23 mouse cellular contexts compared by ENCODE assay signal in genomic region chr2:71891536-71891935, GRCm38 (mm10).
"Had no signal": no experiment of that assay in that cellular context is flagged by ENCODE, and none has a peak within 500 bp of the region (broad histone marks: within the 10 kb centered on the region; RNA-seq: fewer than 3 reads in every experiment).

No protein-coding gene starts in this region.

- H3K9me3 ChIP-seq: heart, embryonic 13.5 days; heart, embryonic 15.5 days; hindbrain, embryonic 13.5 days; hindbrain, embryonic 15.5 days; kidney, embryonic 15.5 days; limb, embryonic 10.5 days; limb, embryonic 12.5 days; liver, embryonic 12.5 days had no signal

- DNase-seq: gastrocnemius, postnatal 14 days; gastrocnemius, postnatal 36 days; heart, adult 18-20 months; heart, postnatal 14 days; heart, postnatal 36 days; kidney, adult 11 months; kidney, adult 2 months; kidney, adult 9 months; kidney, postnatal 10 days; kidney, postnatal 25 days; kidney, postnatal 4 days; liver had no signal

- H3K4me3 ChIP-seq: heart, embryonic 13.5 days; heart, embryonic 15.5 days; hindbrain, embryonic 13.5 days; hindbrain, embryonic 15.5 days; kidney, embryonic 15.5 days; layer of hippocampus, adult 2 months; left cerebral cortex, adult 2 months; limb, embryonic 10.5 days; limb, embryonic 12.5 days; liver, embryonic 12.5 days had no signal

- H3K27me3 ChIP-seq: heart, embryonic 13.5 days; heart, embryonic 15.5 days; hindbrain, embryonic 13.5 days; hindbrain, embryonic 15.5 days; kidney, embryonic 15.5 days; limb, embryonic 12.5 days; liver, embryonic 12.5 days had no signal

- H3K4me1 ChIP-seq: heart, embryonic 13.5 days; heart, embryonic 15.5 days; hindbrain, embryonic 13.5 days; hindbrain, embryonic 15.5 days; kidney, embryonic 15.5 days; limb, embryonic 10.5 days; limb, embryonic 12.5 days; liver, embryonic 12.5 days had no signal

- H3K27ac ChIP-seq: heart, embryonic 13.5 days; heart, embryonic 15.5 days; hindbrain, embryonic 13.5 days; hindbrain, embryonic 15.5 days; hindbrain, postnatal 0 days; kidney, embryonic 15.5 days; left cerebral cortex, adult 2 months; limb, embryonic 10.5 days; limb, embryonic 12.5 days; liver, embryonic 12.5 days had no signal
